Mouse (Mus musculus): ENCODE data around the gene Rpl12. TPM values are rescaled to one million over a fixed set of nuclear protein-coding genes. Genes with fewer than 3 reads are reported as not detected.

Rpl12 gene
- polyA plus RNA-seq, 1 experiment, result 289 TPM

DNA sequence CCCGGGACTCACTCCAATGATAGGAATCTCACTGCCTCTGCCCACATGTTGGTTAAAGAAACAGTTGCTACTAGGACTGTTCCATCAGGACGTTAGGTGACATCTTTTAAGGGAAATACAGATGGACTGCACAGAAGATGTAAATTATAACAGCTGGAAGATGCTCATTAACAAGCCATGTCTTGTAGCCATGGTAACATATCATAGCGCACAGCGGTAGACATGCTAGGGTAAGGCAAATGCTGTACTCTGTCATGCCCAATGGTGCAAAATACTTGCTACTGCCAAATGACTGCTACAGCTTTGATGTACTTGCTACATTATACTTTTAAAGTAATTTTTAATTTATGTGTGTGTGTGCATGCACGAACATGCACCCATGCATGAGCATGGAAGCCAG lies 15.8 kb downstream of the Rpl12 start:
- Histone ChIP-seq H3K4me3 (replicated peaks; ENCODE audit: insufficient read depth, low read depth, low read length) (no peak overlapping the region), H3K27ac (ENCODE audit: insufficient read depth, low read length) (no peak overlapping the region), H3K27me3 (ENCODE audit: control insufficient read depth, insufficient read depth, low read length) (no peaks in the 10 kb centered on the region), H3K4me1 (ENCODE audit: control insufficient read depth, insufficient read depth, low read length) (peaks cover 36% of the 10 kb centered on the region)
- no peak for TF ChIP-seq POLR2A (IDR thresholded peaks at IDR 0.05; ENCODE audit: borderline replicate concordance, insufficient read depth, low read length)
- no peak for TF ChIP-seq CTCF (IDR thresholded peaks at IDR 0.05; ENCODE audit: borderline replicate concordance, insufficient read depth, low read depth, low read length)
- WGBS, result 73% methylated on average over 5 of the region's 5 CpGs
- DNase-seq, result no peak

DNA sequence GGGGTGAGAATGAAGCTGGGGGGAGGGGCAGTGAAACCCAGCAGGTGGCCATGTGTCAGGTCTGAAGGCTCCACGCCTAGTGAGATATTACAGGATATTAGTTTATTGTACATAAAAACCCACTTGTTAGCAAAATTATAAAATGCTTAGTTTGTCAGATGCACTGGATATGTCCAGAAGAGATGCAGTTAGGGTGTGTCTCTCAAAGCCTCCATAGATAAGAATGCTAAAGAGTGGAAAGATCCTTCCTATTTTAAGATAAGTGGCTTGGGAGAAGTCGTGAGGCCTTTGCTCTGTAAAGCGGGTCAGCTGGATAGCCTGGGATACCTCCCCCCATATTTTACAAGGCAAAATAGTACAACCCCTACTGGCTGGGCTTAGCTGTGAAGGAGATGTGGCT lies 17.3 kb downstream of the Rpl12 start:
- peaks cover 37% of the 10 kb centered on the region for H3K4me1 ChIP-seq (ENCODE audit: control insufficient read depth, insufficient read depth, low read length)
- DNase-seq, result no peak
- no peak overlapping the region for H3K4me3 ChIP-seq (replicated peaks; ENCODE audit: insufficient read depth, low read depth, low read length)
- no peak overlapping the region for H3K27ac ChIP-seq (ENCODE audit: insufficient read depth, low read length)
- TF ChIP-seq CTCF (IDR thresholded peaks at IDR 0.05; ENCODE audit: borderline replicate concordance, insufficient read depth, low read depth, low read length) (no peak), POLR2A (IDR thresholded peaks at IDR 0.05; ENCODE audit: borderline replicate concordance, insufficient read depth, low read length) (no peak)
- H3K27me3 ChIP-seq (ENCODE audit: control insufficient read depth, insufficient read depth, low read length), result no peaks in the 10 kb centered on the region
- 75% methylated on average over 3 of the region's 3 CpGs for WGBS

DNA sequence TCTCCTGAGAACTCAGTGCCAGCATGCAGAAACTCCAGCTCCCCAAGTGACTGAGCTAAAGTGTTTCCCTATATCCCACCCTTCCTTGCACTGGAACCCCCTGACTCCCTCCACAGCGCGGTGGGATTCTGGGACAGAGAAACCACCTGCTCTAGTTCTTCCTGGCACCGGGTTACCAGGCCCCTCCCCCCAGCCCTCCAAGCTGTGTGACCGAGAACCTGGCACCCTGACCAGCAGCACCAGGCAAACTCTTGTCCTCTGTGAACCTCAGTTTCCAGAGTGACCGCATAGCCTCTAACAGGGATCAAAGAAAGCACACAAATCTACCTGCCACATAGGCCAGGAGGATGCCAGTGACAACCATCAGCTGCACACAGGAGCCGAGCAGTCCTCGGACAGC lies 18.3 kb downstream of the Rpl12 start:
- 39% methylated on average over 7 of the region's 7 CpGs for WGBS

DNA sequence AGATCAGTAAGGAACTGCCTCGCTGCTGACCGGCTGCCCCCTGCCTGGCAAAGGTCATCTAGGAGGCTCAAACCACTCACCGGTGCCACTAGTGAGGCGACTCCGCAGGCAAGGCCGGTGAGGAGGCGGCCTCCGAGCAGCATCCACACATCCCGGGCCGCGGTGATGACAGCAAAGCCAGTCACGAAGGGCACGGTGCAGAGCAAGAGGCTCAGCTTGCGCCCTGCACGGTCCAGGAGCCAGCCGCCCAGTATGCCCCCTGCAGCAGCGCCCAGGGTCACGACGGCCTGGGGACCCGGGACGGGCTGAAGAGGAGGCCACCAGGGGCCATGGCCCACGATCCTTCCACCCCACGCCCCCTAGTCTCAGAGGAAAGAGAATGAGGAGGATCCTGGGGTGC lies 19.9 kb downstream of the Rpl12 start:
- WGBS, result under 1% methylated on average over 23 of the region's 23 CpGs
- H3K27ac ChIP-seq (ENCODE audit: insufficient read depth, low read length), result peak overlapping the region; percentile 63; the same call in 1 of the 2 replicates
- DNase-seq, result peak; percentile 57 to 60
- peaks cover 13% of the 10 kb centered on the region for H3K4me1 ChIP-seq (ENCODE audit: control insufficient read depth, insufficient read depth, low read length)
- TF ChIP-seq POLR2A (IDR thresholded peaks at IDR 0.05; ENCODE audit: borderline replicate concordance, insufficient read depth, low read length) (no peak), CTCF (IDR thresholded peaks at IDR 0.05; ENCODE audit: borderline replicate concordance, insufficient read depth, low read depth, low read length) (no peak)
- no peaks in the 10 kb centered on the region for H3K27me3 ChIP-seq (ENCODE audit: control insufficient read depth, insufficient read depth, low read length)
- peak overlapping the region; percentile 79 for H3K4me3 ChIP-seq (replicated peaks; ENCODE audit: insufficient read depth, low read depth, low read length)

More for the DNA sequence above, 18.3 kb downstream of the Rpl12 start:
- TF ChIP-seq POLR2A (IDR thresholded peaks at IDR 0.05; ENCODE audit: borderline replicate concordance, insufficient read depth, low read length) (no peak), CTCF (IDR thresholded peaks at IDR 0.05; ENCODE audit: borderline replicate concordance, insufficient read depth, low read depth, low read length) (no peak)
- H3K27me3 ChIP-seq (ENCODE audit: control insufficient read depth, insufficient read depth, low read length), result no peaks in the 10 kb centered on the region
- peaks cover 27% of the 10 kb centered on the region for H3K4me1 ChIP-seq (ENCODE audit: control insufficient read depth, insufficient read depth, low read length)
- peak in 1 of 2 experiments; percentile 25 for DNase-seq
- H3K4me3 ChIP-seq (replicated peaks; ENCODE audit: insufficient read depth, low read depth, low read length), result no peak overlapping the region
- H3K27ac ChIP-seq (ENCODE audit: insufficient read depth, low read length), result no peak overlapping the region

DNA sequence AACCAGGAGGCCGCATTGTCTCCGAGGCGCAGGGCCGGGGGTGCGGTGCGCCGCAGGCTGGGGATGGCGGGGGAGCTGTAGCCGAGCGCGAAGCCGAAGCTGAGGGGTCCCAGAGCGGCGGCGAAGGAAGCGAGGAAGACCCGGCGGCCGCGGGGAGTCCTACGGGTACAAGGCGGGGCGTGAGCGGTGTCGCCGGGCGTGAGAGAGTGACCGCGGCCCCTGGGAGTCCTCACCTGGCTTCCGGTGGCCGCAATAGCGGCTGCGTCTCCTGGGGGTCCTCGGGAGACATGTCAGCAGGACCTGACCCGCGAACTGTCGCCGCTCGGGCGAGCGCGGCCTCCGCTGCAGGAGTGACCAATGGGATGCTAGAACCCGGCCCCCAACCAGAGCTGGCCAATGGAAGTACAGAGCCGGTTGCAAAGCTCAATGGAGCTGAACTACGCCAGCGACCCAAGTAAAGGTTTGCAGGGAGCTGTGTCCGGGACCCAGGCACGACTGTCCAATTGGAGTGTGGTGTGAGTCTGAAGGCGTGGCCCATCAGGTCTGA lies 20.4 kb downstream of the Rpl12 start, which contains the start of gene Slc2a8:
TSS of gene Slc2a8 (minus strand) at position 359 of the 547 bp plus-strand sequence.
- TF ChIP-seq POLR2A (IDR thresholded peaks at IDR 0.05; ENCODE audit: borderline replicate concordance, insufficient read depth, low read length) (peak; percentile 91), CTCF (IDR thresholded peaks at IDR 0.05; ENCODE audit: borderline replicate concordance, insufficient read depth, low read depth, low read length) (no peak)
- peak; percentile 92 to 98 for DNase-seq
- Histone ChIP-seq H3K4me1 (ENCODE audit: control insufficient read depth, insufficient read depth, low read length) (peaks cover 13% of the 10 kb centered on the region), H3K4me3 (replicated peaks; ENCODE audit: insufficient read depth, low read depth, low read length) (peak within 1 kb of the TSS; percentile 79), H3K27ac (ENCODE audit: insufficient read depth, low read length) (peak within 1 kb of the TSS; percentile 63; the same call in 1 of the 2 replicates), H3K27me3 (ENCODE audit: control insufficient read depth, insufficient read depth, low read length) (no peaks in the 10 kb centered on the region)
- WGBS, result under 1% methylated on average over 50 of the region's 50 CpGs

DNA sequence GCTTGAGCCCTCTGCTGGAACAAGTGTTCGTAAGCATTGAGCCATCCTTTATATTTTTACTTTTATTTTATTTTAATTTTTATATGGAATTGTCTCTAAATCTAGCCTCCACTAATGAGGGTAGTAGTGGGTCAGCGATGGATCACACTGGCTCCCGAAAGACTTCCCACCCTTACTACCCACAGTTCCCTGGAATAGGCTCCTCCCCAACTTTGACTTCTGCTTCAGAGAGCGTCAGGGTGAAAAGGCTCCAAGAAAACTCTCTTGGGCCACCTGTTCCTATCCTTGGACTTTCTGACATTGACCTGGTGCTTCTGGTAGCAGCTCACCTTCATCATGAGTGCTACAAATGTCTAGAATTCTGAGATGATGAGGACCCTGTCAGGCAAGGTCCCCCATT lies 21.3 kb downstream of the Rpl12 start:
- no peak overlapping the region for H3K27ac ChIP-seq (ENCODE audit: insufficient read depth, low read length)
- no peak for DNase-seq
- no peaks in the 10 kb centered on the region for H3K27me3 ChIP-seq (ENCODE audit: control insufficient read depth, insufficient read depth, low read length)
- peaks cover 13% of the 10 kb centered on the region for H3K4me1 ChIP-seq (ENCODE audit: control insufficient read depth, insufficient read depth, low read length)
- no peak for TF ChIP-seq CTCF (IDR thresholded peaks at IDR 0.05; ENCODE audit: borderline replicate concordance, insufficient read depth, low read depth, low read length)
- no peak for TF ChIP-seq POLR2A (IDR thresholded peaks at IDR 0.05; ENCODE audit: borderline replicate concordance, insufficient read depth, low read length)
- WGBS, result under 1% methylated on average over 4 of the region's 4 CpGs
- peak overlapping the region; percentile 79 for H3K4me3 ChIP-seq (replicated peaks; ENCODE audit: insufficient read depth, low read depth, low read length)

DNA sequence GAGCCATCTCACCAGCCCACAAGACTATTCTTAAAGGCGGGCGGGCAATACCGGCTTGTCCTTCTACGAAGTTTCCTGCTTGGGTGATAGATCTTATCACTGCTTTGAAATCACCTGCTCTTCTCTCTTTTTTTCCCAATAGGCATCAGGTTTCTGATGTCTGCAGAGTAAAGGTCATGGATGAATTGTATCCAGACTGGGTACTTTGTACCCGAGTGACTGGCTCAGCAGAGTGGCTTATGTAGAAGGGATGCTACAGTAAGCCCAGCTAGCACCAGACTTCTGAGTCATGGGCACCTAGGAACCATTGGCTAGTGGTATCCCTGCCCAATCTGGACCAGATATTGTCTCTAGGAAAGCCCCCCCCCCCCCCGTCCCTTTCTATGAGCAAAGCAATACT lies 22.3 kb downstream of the Rpl12 start:
- Histone ChIP-seq H3K4me3 (replicated peaks; ENCODE audit: insufficient read depth, low read depth, low read length) (no peak overlapping the region), H3K27me3 (ENCODE audit: control insufficient read depth, insufficient read depth, low read length) (no peaks in the 10 kb centered on the region), H3K27ac (ENCODE audit: insufficient read depth, low read length) (no peak overlapping the region), H3K4me1 (ENCODE audit: control insufficient read depth, insufficient read depth, low read length) (peaks cover 13% of the 10 kb centered on the region)
- no peak for DNase-seq
- TF ChIP-seq POLR2A (IDR thresholded peaks at IDR 0.05; ENCODE audit: borderline replicate concordance, insufficient read depth, low read length) (no peak), CTCF (IDR thresholded peaks at IDR 0.05; ENCODE audit: borderline replicate concordance, insufficient read depth, low read depth, low read length) (no peak)
- WGBS, result 64% methylated on average over 6 of the region's 6 CpGs

DNA sequence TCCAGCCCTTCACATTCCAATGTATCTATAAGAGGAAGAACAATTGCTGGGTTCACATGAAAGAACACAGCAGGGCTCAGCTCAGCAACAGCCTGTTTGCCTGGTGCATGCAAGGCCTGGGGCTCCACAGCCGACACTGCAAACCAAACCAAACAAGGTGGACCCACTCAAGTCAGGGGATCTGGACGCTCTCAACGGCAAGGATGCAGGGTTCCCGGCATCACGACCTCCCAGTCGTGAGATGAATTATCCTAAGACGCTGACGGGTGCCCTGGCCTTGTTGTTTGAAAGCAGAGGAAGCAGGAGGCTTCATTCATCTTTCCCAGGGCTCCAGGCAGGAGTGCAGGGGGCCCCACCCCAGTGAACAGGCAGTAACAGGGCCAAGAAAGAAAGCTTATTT lies 24.5 kb downstream of the Rpl12 start:
- no peak for DNase-seq
- no peak overlapping the region for H3K4me3 ChIP-seq (replicated peaks; ENCODE audit: insufficient read depth, low read depth, low read length)
- H3K4me1 ChIP-seq (ENCODE audit: control insufficient read depth, insufficient read depth, low read length), result peaks cover 6% of the 10 kb centered on the region
- no peaks in the 10 kb centered on the region for H3K27me3 ChIP-seq (ENCODE audit: control insufficient read depth, insufficient read depth, low read length)
- WGBS, result 67% methylated on average over 8 of the region's 8 CpGs
- no peak overlapping the region for H3K27ac ChIP-seq (ENCODE audit: insufficient read depth, low read length)
- TF ChIP-seq CTCF (IDR thresholded peaks at IDR 0.05; ENCODE audit: borderline replicate concordance, insufficient read depth, low read depth, low read length) (no peak), POLR2A (IDR thresholded peaks at IDR 0.05; ENCODE audit: borderline replicate concordance, insufficient read depth, low read length) (no peak)
